Mouse (Mus musculus) hindbrain, embryonic 10.5 days (tissue): Measurements from ENCODE around the gene Ndrg4. TPM values are rescaled to one million over a fixed set of nuclear protein-coding genes. Genes with fewer than 3 reads are reported as not detected.

ENCODE experiments used
- DNase-seq: peaks from one replicate; pipeline ENCODE4 v3.0.0-alpha.2; 2017; ENCODE audit warnings: low spot score
- H3K27ac ChIP-seq: fragments of 300-500 bp; sonication (generic); 2 replicates; pipeline ENCODE4 v1.5.1; 2016; ENCODE audit warnings: mild to moderate bottlenecking, moderate library complexity
- H3K27me3 ChIP-seq: fragments of 300-500 bp; sonication (generic); 2 replicates; pipeline ENCODE4 v1.6.1; 2016; ENCODE audit warnings: mild to moderate bottlenecking; ENCODE audit not compliant: poor library complexity, insufficient read depth, severe bottlenecking
- H3K36me3 ChIP-seq: fragments of 300-500 bp; sonication (generic); 2 replicates; pipeline ENCODE4 v1.6.1; 2016; ENCODE audit warnings: mild to moderate bottlenecking, moderate library complexity
- H3K4me1 ChIP-seq: fragments of 300-500 bp; sonication (generic); replicated peaks from 2 replicates; pipeline ENCODE4 v1.6.1; 2016; ENCODE audit warnings: mild to moderate bottlenecking
- H3K4me3 ChIP-seq: fragments of 300-500 bp; sonication (generic); 2 replicates; pipeline ENCODE4 v1.5.1; 2016; ENCODE audit warnings: mild to moderate bottlenecking, moderate library complexity
- H3K9me3 ChIP-seq: fragments of 300-500 bp; sonication (generic); 2 replicates; pipeline ENCODE4 v1.6.1; 2016; ENCODE audit warnings: mild to moderate bottlenecking, moderate library complexity
- WGBS: fragments of 180-500 bp; shearing (Covaris S2); methylation state at CpG from one replicate; pipeline ENCODE4 v1.1.7; 2016; 5-methylcytosine and 5-hydroxymethylcytosine counted together
- polyA plus RNA-seq: library from polyadenylated mRNA; unstranded; fragments of >200 nt; fragmentation: Nextera tagmentation; extraction: Ambion mirVana; gene quantifications from 2 replicates; pipeline ENCODE4 v1.2.1, GENCODE M21; 2016

The Ndrg4 gene
- polyA plus RNA-seq, 1 experiment from 2014 or later: 51.8 TPM

GRCm38 (mm10) chr8:95696661-95697060 lies 19.9 kb downstream of the Ndrg4 start:
- Histone ChIP-seq H3K27ac (no peak overlapping the region), H3K27me3 (peaks cover 52% of the 10 kb centered on the region), H3K4me3 (peak overlapping the region; percentile 3; the same call in 1 of the 2 replicates), H3K4me1 (peaks cover 27% of the 10 kb centered on the region), H3K9me3 (no peaks in the 10 kb centered on the region), H3K36me3 (no peaks in the 10 kb centered on the region)
- DNase-seq: no peak
- WGBS: 59% methylated on average over 8 of the region's 8 CpGs

GRCm38 (mm10) chr8:95697128-95697527 lies 20.3 kb downstream of the Ndrg4 start:
- Histone ChIP-seq H3K27ac (no peak overlapping the region), H3K9me3 (no peaks in the 10 kb centered on the region), H3K4me3 (peak overlapping the region; percentile 3; the same call in 1 of the 2 replicates), H3K27me3 (peaks cover 56% of the 10 kb centered on the region), H3K4me1 (peaks cover 29% of the 10 kb centered on the region), H3K36me3 (no peaks in the 10 kb centered on the region)
- DNase-seq: peak; percentile 91
- WGBS: 2% methylated on average over 11 of the region's 11 CpGs

- no peak for DNase-seq
- peaks cover 38% of the 10 kb centered on the region for H3K4me1 ChIP-seq
- H3K4me3 ChIP-seq: no peak overlapping the region
- WGBS: 48% methylated on average over 6 of the region's 6 CpGs
- H3K9me3 ChIP-seq: no peaks in the 10 kb centered on the region
- no peak overlapping the region for H3K27ac ChIP-seq
- H3K36me3 ChIP-seq: no peaks in the 10 kb centered on the region
- H3K27me3 ChIP-seq: peaks cover 57% of the 10 kb centered on the region
Observed at GRCm38 (mm10) chr8:95698179-95698578, 21.4 kb downstream of the Ndrg4 start.

GRCm38 (mm10) chr8:95700282-95700681 lies 23.5 kb downstream of the Ndrg4 start:
- 62% methylated on average over 9 of the region's 9 CpGs for WGBS
- Histone ChIP-seq H3K4me3 (no peak overlapping the region), H3K27me3 (peaks cover 40% of the 10 kb centered on the region), H3K4me1 (peaks cover 39% of the 10 kb centered on the region), H3K36me3 (no peaks in the 10 kb centered on the region), H3K9me3 (no peaks in the 10 kb centered on the region), H3K27ac (no peak overlapping the region)
- DNase-seq: no peak

GRCm38 (mm10) chr8:95701809-95702208 lies 25.0 kb downstream of the Ndrg4 start:
- 0 out of 2 replicates have a peak overlapping the region, but pooled peaks have one; percentile 67 for H3K4me3 ChIP-seq
- no peaks in the 10 kb centered on the region for H3K36me3 ChIP-seq
- no peak for DNase-seq
- H3K9me3 ChIP-seq: no peaks in the 10 kb centered on the region
- H3K27ac ChIP-seq: no peak overlapping the region
- peaks cover 38% of the 10 kb centered on the region for H3K4me1 ChIP-seq
- 80% methylated on average over 4 of the region's 4 CpGs for WGBS
- H3K27me3 ChIP-seq: peaks cover 26% of the 10 kb centered on the region

GRCm38 (mm10) chr8:95702480-95703446 lies 26.0 kb downstream of the Ndrg4 start:
- 3% methylated on average over 34 of the region's 34 CpGs for WGBS

GRCm38 (mm10) chr8:95703461-95704260 lies 26.9 kb downstream of the Ndrg4 start:
- H3K36me3 ChIP-seq: no peaks in the 10 kb centered on the region
- WGBS: 4% methylated on average over 15 of the region's 15 CpGs
- DNase-seq: peak; percentile 80
- peak overlapping the region; percentile 67 for H3K4me3 ChIP-seq
- peak overlapping the region; percentile 82 for H3K27ac ChIP-seq
- H3K4me1 ChIP-seq: peaks cover 38% of the 10 kb centered on the region
- H3K9me3 ChIP-seq: no peaks in the 10 kb centered on the region
- peaks cover 18% of the 10 kb centered on the region for H3K27me3 ChIP-seq

More at GRCm38 (mm10) chr8:95702480-95703446, 26.0 kb downstream of the Ndrg4 start:
- Histone ChIP-seq H3K9me3 (no peaks in the 10 kb centered on the region), H3K4me1 (peaks cover 38% of the 10 kb centered on the region), H3K36me3 (no peaks in the 10 kb centered on the region), H3K27me3 (peaks cover 21% of the 10 kb centered on the region), H3K27ac (peak overlapping the region; percentile 82), H3K4me3 (peak overlapping the region; percentile 67)
- peak; percentile 90 for DNase-seq

GRCm38 (mm10) chr8:95704538-95704937 lies 27.8 kb downstream of the Ndrg4 start:
- H3K27ac ChIP-seq: no peak overlapping the region
- H3K36me3 ChIP-seq: no peaks in the 10 kb centered on the region
- peak overlapping the region; percentile 67; the same call in 1 of the 2 replicates for H3K4me3 ChIP-seq
- DNase-seq: no peak
- H3K27me3 ChIP-seq: peaks cover 18% of the 10 kb centered on the region
- 88% methylated on average over 3 of the region's 3 CpGs for WGBS
- peaks cover 38% of the 10 kb centered on the region for H3K4me1 ChIP-seq
- no peaks in the 10 kb centered on the region for H3K9me3 ChIP-seq

- WGBS: 85% methylated on average over 7 of the region's 7 CpGs
Observed at GRCm38 (mm10) chr8:95709579-95709978, 32.8 kb downstream of the Ndrg4 start.

GRCm38 (mm10) chr8:95711029-95711428 lies 34.2 kb downstream of the Ndrg4 start:
- Histone ChIP-seq H3K36me3 (peaks cover 32% of the 10 kb centered on the region), H3K9me3 (no peaks in the 10 kb centered on the region), H3K27me3 (no peaks in the 10 kb centered on the region), H3K27ac (no peak overlapping the region), H3K4me3 (no peak overlapping the region), H3K4me1 (peaks cover 11% of the 10 kb centered on the region)
- DNase-seq: no peak
- WGBS: 79% methylated on average over 3 of the region's 3 CpGs

More at GRCm38 (mm10) chr8:95709579-95709978, 32.8 kb downstream of the Ndrg4 start:
- no peak overlapping the region for H3K4me3 ChIP-seq
- H3K27ac ChIP-seq: no peak overlapping the region
- no peaks in the 10 kb centered on the region for H3K27me3 ChIP-seq
- no peak for DNase-seq
- peaks cover 27% of the 10 kb centered on the region for H3K36me3 ChIP-seq
- H3K9me3 ChIP-seq: no peaks in the 10 kb centered on the region
- peaks cover 1% of the 10 kb centered on the region for H3K4me1 ChIP-seq

GRCm38 (mm10) chr8:95712395-95712794 lies 35.6 kb downstream of the Ndrg4 start:
- WGBS: 89% methylated on average over 9 of the region's 9 CpGs
- no peak for DNase-seq
- Histone ChIP-seq H3K4me1 (peaks cover 24% of the 10 kb centered on the region), H3K36me3 (peaks cover 35% of the 10 kb centered on the region), H3K27ac (0 out of 2 replicates have a peak overlapping the region, but pooled peaks have one; percentile 12), H3K27me3 (no peaks in the 10 kb centered on the region), H3K9me3 (no peaks in the 10 kb centered on the region), H3K4me3 (no peak overlapping the region)

- no peaks in the 10 kb centered on the region for H3K27me3 ChIP-seq
- H3K9me3 ChIP-seq: no peaks in the 10 kb centered on the region
- H3K4me1 ChIP-seq: peaks cover 24% of the 10 kb centered on the region
- no peak overlapping the region for H3K27ac ChIP-seq
- no peak overlapping the region for H3K4me3 ChIP-seq
- H3K36me3 ChIP-seq: peaks cover 43% of the 10 kb centered on the region
- peak; percentile 70 for DNase-seq
- 79% methylated on average over 19 of the region's 19 CpGs for WGBS
Observed at GRCm38 (mm10) chr8:95713100-95714010, 36.6 kb downstream of the Ndrg4 start.
